Mouse (Mus musculus): ENCODE measurements around the gene Bysl.
A peak's percentile ranks its signal among the peaks of the same experiment; 100 is the strongest.

Bysl gene

GRCm38 (mm10) chr17:47594183-47594968 is 16.9 kb downstream of the Bysl start:
- DNase-seq (ENCODE audit: extremely low read depth, low read depth), result no peak

- no peak for DNase-seq (ENCODE audit: extremely low read depth, low read depth)
These were observed 17.5 kb downstream of the Bysl start for GRCm38 (mm10) chr17:47593854-47594182.

DNA sequence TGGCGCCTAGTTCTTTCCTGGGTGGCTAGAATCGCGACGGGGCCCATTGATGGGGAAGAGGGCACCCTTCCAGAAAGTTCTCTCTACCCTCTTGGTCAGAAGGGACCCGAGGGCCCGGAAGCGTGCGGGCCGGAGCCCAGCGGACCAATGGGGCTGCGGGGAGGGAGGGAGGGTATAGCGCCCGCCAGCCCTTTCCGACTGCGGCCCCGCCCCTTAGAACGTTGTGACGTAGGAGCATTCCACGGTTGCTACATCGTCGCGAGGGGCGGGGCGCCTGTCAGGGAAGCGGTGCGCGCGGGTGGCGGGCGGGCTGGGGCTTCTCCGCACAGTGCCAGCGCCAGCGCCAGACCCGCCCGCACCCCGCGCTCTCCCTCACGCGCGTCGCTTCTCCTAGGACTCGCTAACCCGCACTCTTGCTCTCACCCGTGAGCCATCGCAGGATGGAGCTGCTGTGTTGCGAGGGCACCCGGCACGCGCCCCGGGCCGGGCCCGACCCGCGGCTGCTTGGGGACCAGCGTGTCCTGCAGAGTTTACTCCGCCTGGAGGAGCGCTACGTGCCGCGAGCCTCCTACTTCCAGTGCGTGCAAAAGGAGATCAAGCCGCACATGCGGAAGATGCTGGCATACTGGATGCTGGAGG is 18.0 kb downstream of the Bysl start:
- DNase-seq (ENCODE audit: extremely low read depth, low read depth), result peak; percentile 69

GRCm38 (mm10) chr17:47591073-47591472 is 20.2 kb downstream of the Bysl start:
- DNase-seq (ENCODE audit: extremely low read depth, low read depth), result no peak

- DNase-seq (ENCODE audit: extremely low read depth, low read depth), result no peak
These were observed 22.8 kb downstream of the Bysl start for GRCm38 (mm10) chr17:47588517-47588916.

DNA sequence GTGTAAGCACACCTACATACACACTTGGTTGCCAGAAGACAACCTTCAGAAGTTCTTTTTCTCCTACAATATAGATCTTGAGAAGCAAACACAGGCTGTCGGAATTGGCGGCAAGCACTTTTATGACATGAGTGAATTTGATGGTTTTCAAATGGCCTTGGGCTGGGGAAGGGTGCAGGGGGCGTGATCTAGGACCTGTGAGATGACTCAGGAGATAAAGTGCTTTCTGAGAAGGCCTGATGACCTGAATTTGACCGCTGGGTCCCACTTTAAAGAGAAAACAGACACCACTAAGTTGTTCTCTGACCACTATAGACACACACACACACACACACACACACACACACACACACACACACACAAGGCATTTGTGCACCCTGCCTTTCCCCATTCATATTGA is 30.3 kb downstream of the Bysl start:
- no peak for DNase-seq (ENCODE audit: extremely low read depth, low read depth)

DNA sequence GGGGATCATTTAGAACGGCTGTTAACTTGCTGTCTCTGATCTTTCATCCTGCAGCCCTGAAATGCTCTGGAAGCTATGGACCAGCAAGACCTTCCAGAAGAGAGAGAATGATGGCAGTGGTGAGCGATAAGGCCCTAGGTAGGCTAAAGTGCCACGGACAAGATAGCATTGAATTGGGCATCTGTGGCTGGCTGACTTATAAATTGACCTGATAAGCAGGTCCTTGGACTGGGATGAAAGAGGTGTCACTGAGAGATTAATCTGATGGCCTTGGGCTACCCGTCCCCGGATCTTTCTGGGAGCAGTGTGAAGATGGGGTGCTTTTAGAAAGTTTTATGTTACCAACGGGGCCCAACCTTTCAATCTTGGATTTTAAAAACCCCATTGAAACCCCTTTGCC is 32.6 kb downstream of the Bysl start:
- no peak for DNase-seq (ENCODE audit: extremely low read depth, low read depth)

DNA sequence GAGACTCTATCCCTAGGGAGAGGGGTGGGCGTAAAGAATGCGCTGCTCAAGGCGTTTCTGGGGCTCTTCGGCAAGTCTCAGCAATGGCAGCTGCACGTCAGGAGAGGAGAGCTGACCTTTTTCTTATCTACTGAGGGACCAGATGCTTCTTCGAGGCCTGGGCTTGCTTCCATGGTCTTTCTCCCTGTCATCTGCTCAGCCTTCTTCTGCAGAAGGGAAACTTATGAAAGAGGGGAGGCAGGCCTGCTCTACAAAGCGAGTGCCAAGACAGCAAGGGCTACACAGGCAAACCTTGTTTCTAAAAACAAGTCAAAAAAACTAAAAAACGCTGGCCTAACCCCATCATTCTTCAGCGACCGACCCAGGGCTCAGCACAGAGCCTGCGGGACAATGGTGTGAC is 36.5 kb downstream of the Bysl start:
- DNase-seq (ENCODE audit: extremely low read depth, low read depth), result no peak

DNA sequence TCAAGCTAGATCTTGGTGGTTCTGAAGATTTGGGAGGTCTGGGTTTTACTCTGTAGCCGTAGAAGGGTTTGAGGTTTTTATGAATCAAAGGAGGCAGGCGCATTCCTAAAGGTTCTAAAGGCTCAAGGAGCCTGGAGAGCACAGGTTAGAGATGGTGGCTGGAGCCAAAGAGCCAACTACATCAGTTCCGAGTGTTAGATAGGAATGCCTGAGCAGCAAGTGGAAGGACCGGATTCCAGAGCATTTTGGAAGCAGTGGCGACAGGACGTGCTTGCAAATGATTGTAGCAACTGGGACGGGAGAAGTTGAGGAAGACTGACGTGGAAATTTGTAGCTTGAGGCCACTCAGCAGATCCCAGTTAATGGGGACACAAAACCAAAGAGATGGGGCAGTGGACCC is 37.3 kb downstream of the Bysl start:
- DNase-seq (ENCODE audit: extremely low read depth, low read depth), result no peak

GRCm38 (mm10) chr17:47572436-47572835 is 38.9 kb downstream of the Bysl start:
- no peak for DNase-seq (ENCODE audit: extremely low read depth, low read depth)

DNA sequence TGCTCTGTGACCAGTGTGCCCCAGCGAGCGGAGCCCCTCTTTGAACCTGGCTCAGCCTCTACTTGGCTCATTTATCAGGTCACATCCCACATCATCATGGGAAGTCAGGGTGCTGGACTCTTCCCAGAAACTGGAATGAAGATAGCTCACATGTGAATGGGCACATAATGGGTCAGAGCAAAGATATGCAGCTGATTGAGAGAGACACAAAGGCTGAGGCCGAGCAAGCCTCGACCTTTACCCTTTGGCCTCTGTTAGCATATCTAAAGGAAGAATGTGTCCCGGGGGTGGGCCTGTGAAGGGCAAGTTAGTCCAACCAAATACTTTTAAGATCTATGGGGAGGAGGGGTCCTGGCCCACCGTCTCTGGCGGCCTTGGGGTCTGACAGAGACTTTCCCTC is 39.7 kb downstream of the Bysl start:
- DNase-seq (ENCODE audit: extremely low read depth, low read depth), result no peak

- DNase-seq (ENCODE audit: extremely low read depth, low read depth), result no peak
These were observed 42.3 kb downstream of the Bysl start for GRCm38 (mm10) chr17:47568951-47569527.

GRCm38 (mm10) chr17:47568389-47568788 is 42.9 kb downstream of the Bysl start:
- no peak for DNase-seq (ENCODE audit: extremely low read depth, low read depth)

DNA sequence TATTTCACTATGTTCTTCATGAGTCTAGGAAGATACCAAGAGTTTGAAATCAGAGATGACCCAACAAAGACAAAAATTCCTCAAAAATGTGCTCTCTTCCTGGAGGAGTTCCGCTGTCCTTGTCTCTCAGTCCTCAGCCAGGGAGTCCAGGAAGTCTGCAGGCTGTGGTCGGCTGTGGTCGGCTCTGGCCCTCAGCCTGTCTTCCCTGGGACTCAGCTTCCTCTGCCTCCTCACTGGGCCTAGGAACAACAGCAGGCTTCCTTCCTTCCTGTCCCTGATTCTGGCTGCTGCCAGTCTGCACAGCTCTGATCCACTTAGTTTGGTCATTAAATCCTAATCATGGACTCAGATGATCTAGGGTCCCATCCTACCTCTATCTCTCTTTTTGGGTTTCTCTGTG is 44.0 kb downstream of the Bysl start:
- DNase-seq (ENCODE audit: extremely low read depth, low read depth), result no peak

- DNase-seq (ENCODE audit: extremely low read depth, low read depth), result no peak
These were observed 45.2 kb downstream of the Bysl start for GRCm38 (mm10) chr17:47566133-47566532.

DNA sequence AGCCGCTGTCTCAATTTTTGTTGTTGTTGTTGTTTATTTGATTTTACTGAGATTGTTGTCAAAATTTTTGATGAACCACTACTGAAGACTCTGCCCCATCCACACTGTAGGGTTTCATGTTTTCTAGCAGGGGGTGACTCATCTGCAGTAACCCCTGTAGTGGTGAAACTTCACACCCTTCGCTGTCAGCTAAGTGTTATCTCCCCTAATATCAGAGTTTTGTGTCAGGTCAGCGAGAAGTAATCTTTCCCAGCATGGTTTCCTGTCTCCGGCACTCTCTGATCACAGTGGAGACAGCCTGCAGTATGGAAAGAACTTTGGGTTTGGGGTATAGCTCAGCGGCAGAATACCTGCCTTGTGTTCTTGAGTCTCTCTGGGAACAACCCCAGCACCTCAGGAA is 46.7 kb downstream of the Bysl start:
- DNase-seq (ENCODE audit: extremely low read depth, low read depth), result no peak

DNA sequence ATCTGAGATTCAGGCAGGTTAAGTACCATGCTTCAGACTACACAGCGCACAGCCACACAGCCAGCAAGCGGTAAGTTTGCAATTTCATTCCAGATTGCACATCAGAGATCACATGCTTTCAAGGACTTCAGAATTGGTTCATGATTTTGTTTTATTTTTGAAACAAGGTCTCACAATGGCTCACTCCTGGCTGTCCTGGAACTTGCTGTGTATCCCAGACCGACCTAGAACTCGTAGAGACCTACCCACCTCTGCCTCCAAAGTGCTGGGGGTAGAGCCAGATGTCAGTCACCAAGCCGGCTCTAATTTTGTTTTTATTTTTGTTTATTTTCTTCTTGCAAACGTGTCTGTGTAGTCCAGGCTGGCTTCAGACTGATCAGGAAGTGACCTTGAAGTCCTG is 48.4 kb downstream of the Bysl start:
- no peak for DNase-seq (ENCODE audit: extremely low read depth, low read depth)

- no peak for DNase-seq (ENCODE audit: extremely low read depth, low read depth)
These were observed 51.6 kb downstream of the Bysl start for GRCm38 (mm10) chr17:47559726-47560125.

DNA sequence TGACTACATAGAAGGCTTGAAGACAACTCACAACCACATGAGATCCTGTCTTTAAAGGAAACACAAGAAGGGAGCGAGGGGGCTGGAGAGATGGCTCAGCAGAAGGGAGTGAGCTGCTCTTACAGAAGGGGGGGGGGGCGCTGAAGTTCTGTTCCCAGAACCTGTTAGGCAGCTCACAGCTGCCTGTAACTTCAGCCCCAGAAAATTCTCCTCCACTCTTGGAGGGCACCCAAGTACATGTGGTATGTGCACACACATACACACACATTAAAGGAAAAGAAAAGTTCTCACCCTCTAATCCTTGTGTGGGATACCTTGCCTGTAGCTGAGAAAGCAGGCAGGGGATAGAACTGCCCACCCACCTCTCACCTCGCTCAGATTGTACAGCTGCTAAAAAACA is 54.1 kb downstream of the Bysl start:
- no peak for DNase-seq (ENCODE audit: extremely low read depth, low read depth)

DNA sequence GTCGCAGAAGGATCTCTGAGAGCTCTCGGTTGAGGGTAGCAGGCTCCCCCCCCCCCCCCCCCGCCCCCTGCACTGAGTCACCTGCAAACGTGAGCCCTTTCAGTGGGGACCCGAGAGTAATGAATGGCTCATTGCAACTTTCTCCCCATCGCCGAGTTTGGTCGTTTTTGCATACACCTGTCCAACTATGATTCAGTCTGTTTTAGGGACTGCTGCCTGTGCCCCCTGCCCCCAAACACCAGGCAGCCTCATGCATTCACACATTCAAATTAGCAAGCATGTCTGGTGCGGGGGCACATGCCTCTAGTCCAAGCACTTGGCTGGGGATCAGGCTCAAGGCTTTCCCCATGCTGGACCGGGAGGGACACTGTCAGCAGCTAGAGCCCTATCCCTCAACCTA is 56.7 kb downstream of the Bysl start:
- no peak for DNase-seq (ENCODE audit: extremely low read depth, low read depth)

GRCm38 (mm10) chr17:47552994-47553393 is 58.3 kb downstream of the Bysl start:
- no peak for DNase-seq (ENCODE audit: extremely low read depth, low read depth)

GRCm38 (mm10) chr17:47551049-47551448 is 60.2 kb downstream of the Bysl start:
- no peak for DNase-seq (ENCODE audit: extremely low read depth, low read depth)
